In genomic region chr1:41027540-41027978, GRCm38 (mm10) we compare ENCODE assay signal across 9 mouse cellular contexts.
DNase-seq lines count a peak whose midpoint lies in the region; ATAC-seq and TF ChIP-seq lines count a peak whose summit lies in the region.
"Had no signal": no experiment of that assay in that cellular context is flagged by ENCODE, and none has a peak within 500 bp of the region (broad histone marks: within the 10 kb centered on the region; RNA-seq: fewer than 3 reads in every experiment).

No protein-coding gene starts in this region.

- peak; percentile 89 for DNase-seq in forebrain, embryonic 14.5 days (ENCODE audit: low spot score)
- DNase-seq in frontal cortex, postnatal 10 days (ENCODE audit: low spot score in 2 of 2), result peak; percentile 47 to 74
- peak; percentile 45 for DNase-seq in layer of hippocampus, adult 11-12 months (ENCODE audit: low spot score)
- DNase-seq in midbrain, embryonic 10.5 days (ENCODE audit: low spot score), result no peak
- no peak for DNase-seq in thymus, postnatal 25 days
- DNase-seq in kidney, adult 2 months, result no peak
- DNase-seq: liver, embryonic 13.5 days had no signal

- 8% methylated on average over 4 of the region's 4 CpGs for WGBS in forebrain, embryonic 14.5 days
- WGBS in midbrain, embryonic 10.5 days, result 63% methylated on average over 4 of the region's 4 CpGs
- 56% methylated on average over 4 of the region's 4 CpGs for WGBS in kidney, embryonic 14.5 days
- 54% methylated on average over 4 of the region's 4 CpGs for WGBS in kidney, adult 2 months

- no peak overlapping the region for H3K9ac ChIP-seq in forebrain, embryonic 14.5 days (ENCODE audit: low read length)
- no peak overlapping the region for H3K9ac ChIP-seq in kidney, embryonic 14.5 days (ENCODE audit: low read depth, low read length)
- H3K9ac ChIP-seq: liver, embryonic 13.5 days had no signal

- no peaks in the 10 kb centered on the region for H3K4me1 ChIP-seq in forebrain, embryonic 14.5 days (ENCODE audit: control insufficient read depth, insufficient read depth, low read length)
- peaks cover 16% of the 10 kb centered on the region for H3K4me1 ChIP-seq in midbrain, embryonic 10.5 days
- H3K4me1 ChIP-seq in kidney, embryonic 14.5 days (ENCODE audit: control insufficient read depth, insufficient read depth, low read length), result no peaks in the 10 kb centered on the region
- no peaks in the 10 kb centered on the region for H3K4me1 ChIP-seq in kidney, adult 2 months (ENCODE audit: control insufficient read depth, insufficient read depth, low read length)
- H3K4me1 ChIP-seq: liver, embryonic 13.5 days had no signal

- TF ChIP-seq CTCF in kidney, adult 2 months (conservative IDR thresholded peaks at IDR 0.05; ENCODE audit: insufficient read depth, insufficient read length, low read depth, low read length), result no peak

- TF ChIP-seq POLR2A in kidney, adult 2 months (IDR thresholded peaks at IDR 0.05; ENCODE audit: low read depth, low read length), result no peak

- peak; percentile 94 for ATAC-seq in forebrain, embryonic 14.5 days
- no peak for ATAC-seq in kidney, embryonic 14.5 days (ENCODE audit: low FRiP score, low TSS enrichment)
- ATAC-seq: Patski had no signal

- H3K27ac ChIP-seq in forebrain, embryonic 14.5 days (ENCODE audit: low read depth, low read length), result peak overlapping the region; percentile 48; the same call in 1 of the 2 replicates
- H3K27ac ChIP-seq in midbrain, embryonic 10.5 days (replicated peaks), result peak overlapping the region; percentile 50; the same call in 1 of the 2 replicates
- H3K27ac ChIP-seq in kidney, embryonic 14.5 days (ENCODE audit: low read depth, low read length), result no peak overlapping the region
- no peak overlapping the region for H3K27ac ChIP-seq in kidney, adult 2 months (ENCODE audit: insufficient read depth, low read depth, low read length)
- H3K27ac ChIP-seq: liver, embryonic 13.5 days had no signal

- no peak overlapping the region for H3K4me3 ChIP-seq in forebrain, embryonic 14.5 days (ENCODE audit: low read depth, low read length)
- H3K4me3 ChIP-seq in midbrain, embryonic 10.5 days, result no peak overlapping the region
- no peak overlapping the region for H3K4me3 ChIP-seq in kidney, embryonic 14.5 days (ENCODE audit: low read length)
- H3K4me3 ChIP-seq in kidney, adult 2 months (ENCODE audit: insufficient read depth, low read depth, low read length), result no peak overlapping the region
- H3K4me3 ChIP-seq: liver, embryonic 13.5 days had no signal

- H3K9me3 ChIP-seq in forebrain, embryonic 14.5 days (replicated peaks; ENCODE audit: control insufficient read depth, low read length), result no peaks in the 10 kb centered on the region
- H3K9me3 ChIP-seq in midbrain, embryonic 10.5 days (replicated peaks), result no peaks in the 10 kb centered on the region
- no peaks in the 10 kb centered on the region for H3K9me3 ChIP-seq in kidney, embryonic 14.5 days (ENCODE audit: control insufficient read depth, low read length)
- H3K9me3 ChIP-seq: liver, embryonic 13.5 days had no signal

- no peaks in the 10 kb centered on the region for H3K36me3 ChIP-seq in forebrain, embryonic 14.5 days (ENCODE audit: control insufficient read depth, insufficient read depth, low read length)
- no peaks in the 10 kb centered on the region for H3K36me3 ChIP-seq in midbrain, embryonic 10.5 days
- no peaks in the 10 kb centered on the region for H3K36me3 ChIP-seq in kidney, embryonic 14.5 days (ENCODE audit: control insufficient read depth, insufficient read depth, low read length)
- no peaks in the 10 kb centered on the region for H3K36me3 ChIP-seq in kidney, adult 2 months (ENCODE audit: control insufficient read depth, insufficient read depth, low read length)
- H3K36me3 ChIP-seq: liver, embryonic 13.5 days had no signal

- H3K27me3 ChIP-seq in forebrain, embryonic 14.5 days (replicated peaks; ENCODE audit: control insufficient read depth, insufficient read depth, low read length), result no peaks in the 10 kb centered on the region
- no peaks in the 10 kb centered on the region for H3K27me3 ChIP-seq in midbrain, embryonic 10.5 days (ENCODE audit: low read depth, poor library complexity, severe bottlenecking)
- no peaks in the 10 kb centered on the region for H3K27me3 ChIP-seq in kidney, embryonic 14.5 days (ENCODE audit: control insufficient read depth, insufficient read depth, low read length)
- no peaks in the 10 kb centered on the region for H3K27me3 ChIP-seq in kidney, adult 2 months (replicated peaks; ENCODE audit: control insufficient read depth, insufficient read depth, low read length)
- H3K27me3 ChIP-seq: liver, embryonic 13.5 days had no signal

- H3K4me2 ChIP-seq in forebrain, embryonic 14.5 days (ENCODE audit: low read length), result no peak overlapping the region
- H3K4me2 ChIP-seq in kidney, embryonic 14.5 days (replicated peaks; ENCODE audit: low read depth, low read length), result no peak overlapping the region
- H3K4me2 ChIP-seq: liver, embryonic 13.5 days had no signal

Comparison
In these comparisons a context has a peak if more than half of its experiments do, and no peak if none do; other contexts are left out.
1. DNase-seq: peak in forebrain, embryonic 14.5 days (single experiment), frontal cortex, postnatal 10 days (2 of 2) and layer of hippocampus, adult 11-12 months (single experiment); none in midbrain, embryonic 10.5 days (single experiment), thymus, postnatal 25 days (single experiment) and kidney, adult 2 months (single experiment).
2. H3K27ac ChIP-seq: peak in forebrain, embryonic 14.5 days (single experiment) and midbrain, embryonic 10.5 days (single experiment); none in kidney, embryonic 14.5 days (single experiment) and kidney, adult 2 months (single experiment).